Mouse (Mus musculus) bone marrow, adult 2 months (tissue): Measurements from ENCODE around the gene Sox10.

Source experiments
- CTCF ChIP-seq: fragments of 200-500 bp; IDR thresholded peaks from 2 replicates; pipeline ENCODE4 v1.5.1; 2011; ENCODE audit warnings: low read length, control low read depth; ENCODE audit not compliant: control insufficient read depth, insufficient read depth
- POLR2A ChIP-seq: fragments of 200-500 bp; IDR thresholded peaks from 2 replicates; pipeline ENCODE4 v1.6.1; 2011; ENCODE audit warnings: low read depth, mild to moderate bottlenecking, control low read depth, low read length, borderline replicate concordance; ENCODE audit not compliant: control insufficient read depth

GRCm38 (mm10) chr15:79122546-79122945, 42.5 kb downstream of the Sox10 start:
- no peak for TF ChIP-seq POLR2A
- TF ChIP-seq CTCF = no peak
